Mouse (Mus musculus): ENCODE measurements around the gene Xrcc5. TPM values are rescaled to one million over a fixed set of nuclear protein-coding genes. Genes with fewer than 3 reads are reported as not detected.

Gene Xrcc5
- polyA plus RNA-seq, 1 experiment = 13.3 TPM

- Histone ChIP-seq H3K4me3 (replicated peaks; ENCODE audit: insufficient read depth, low read depth, low read length) (no peak overlapping the region), H3K4me1 (ENCODE audit: control insufficient read depth, insufficient read depth, low read length) (no peaks in the 10 kb centered on the region), H3K27ac (ENCODE audit: insufficient read depth, low read length) (no peak overlapping the region), H3K27me3 (ENCODE audit: control insufficient read depth, insufficient read depth, low read length) (no peaks in the 10 kb centered on the region)
- 91% methylated on average over 7 of the region's 7 CpGs for WGBS
- TF ChIP-seq CTCF (IDR thresholded peaks at IDR 0.05; ENCODE audit: borderline replicate concordance, insufficient read depth, low read depth, low read length) = no peak
- no peak for TF ChIP-seq POLR2A (IDR thresholded peaks at IDR 0.05; ENCODE audit: borderline replicate concordance, insufficient read depth, low read length)
- no peak for DNase-seq
These were observed 9.7 kb downstream of the Xrcc5 start for GRCm38 (mm10) chr1:72316901-72317300.

GRCm38 (mm10) chr1:72320759-72321158 lies 13.5 kb downstream of the Xrcc5 start:
- 92% methylated on average over 5 of the region's 5 CpGs for WGBS
- Histone ChIP-seq H3K4me3 (replicated peaks; ENCODE audit: insufficient read depth, low read depth, low read length) (no peak overlapping the region), H3K27ac (ENCODE audit: insufficient read depth, low read length) (no peak overlapping the region), H3K4me1 (ENCODE audit: control insufficient read depth, insufficient read depth, low read length) (no peaks in the 10 kb centered on the region), H3K27me3 (ENCODE audit: control insufficient read depth, insufficient read depth, low read length) (no peaks in the 10 kb centered on the region)
- TF ChIP-seq CTCF (IDR thresholded peaks at IDR 0.05; ENCODE audit: borderline replicate concordance, insufficient read depth, low read depth, low read length) (no peak), POLR2A (IDR thresholded peaks at IDR 0.05; ENCODE audit: borderline replicate concordance, insufficient read depth, low read length) (no peak)
- DNase-seq = no peak

GRCm38 (mm10) chr1:72323248-72323647 lies 16.0 kb downstream of the Xrcc5 start:
- Histone ChIP-seq H3K27me3 (ENCODE audit: control insufficient read depth, insufficient read depth, low read length) (no peaks in the 10 kb centered on the region), H3K4me3 (replicated peaks; ENCODE audit: insufficient read depth, low read depth, low read length) (no peak overlapping the region), H3K4me1 (ENCODE audit: control insufficient read depth, insufficient read depth, low read length) (no peaks in the 10 kb centered on the region), H3K27ac (ENCODE audit: insufficient read depth, low read length) (no peak overlapping the region)
- TF ChIP-seq POLR2A (IDR thresholded peaks at IDR 0.05; ENCODE audit: borderline replicate concordance, insufficient read depth, low read length) (no peak), CTCF (IDR thresholded peaks at IDR 0.05; ENCODE audit: borderline replicate concordance, insufficient read depth, low read depth, low read length) (no peak)
- WGBS = 96% methylated on average over 4 of the region's 4 CpGs
- DNase-seq = no peak

GRCm38 (mm10) chr1:72326162-72326821 lies 19.1 kb downstream of the Xrcc5 start:
- DNase-seq = no peak
- Histone ChIP-seq H3K27ac (ENCODE audit: insufficient read depth, low read length) (no peak overlapping the region), H3K4me3 (replicated peaks; ENCODE audit: insufficient read depth, low read depth, low read length) (no peak overlapping the region), H3K27me3 (ENCODE audit: control insufficient read depth, insufficient read depth, low read length) (no peaks in the 10 kb centered on the region), H3K4me1 (ENCODE audit: control insufficient read depth, insufficient read depth, low read length) (no peaks in the 10 kb centered on the region)
- 94% methylated on average over 11 of the region's 11 CpGs for WGBS
- no peak for TF ChIP-seq POLR2A (IDR thresholded peaks at IDR 0.05; ENCODE audit: borderline replicate concordance, insufficient read depth, low read length)
- TF ChIP-seq CTCF (IDR thresholded peaks at IDR 0.05; ENCODE audit: borderline replicate concordance, insufficient read depth, low read depth, low read length) = no peak

- Histone ChIP-seq H3K27ac (ENCODE audit: insufficient read depth, low read length) (no peak overlapping the region), H3K27me3 (ENCODE audit: control insufficient read depth, insufficient read depth, low read length) (no peaks in the 10 kb centered on the region), H3K4me3 (replicated peaks; ENCODE audit: insufficient read depth, low read depth, low read length) (no peak overlapping the region), H3K4me1 (ENCODE audit: control insufficient read depth, insufficient read depth, low read length) (no peaks in the 10 kb centered on the region)
- TF ChIP-seq POLR2A (IDR thresholded peaks at IDR 0.05; ENCODE audit: borderline replicate concordance, insufficient read depth, low read length) (no peak), CTCF (IDR thresholded peaks at IDR 0.05; ENCODE audit: borderline replicate concordance, insufficient read depth, low read depth, low read length) (no peak)
- 93% methylated on average over 11 of the region's 11 CpGs for WGBS
- no peak for DNase-seq
These were observed 27.6 kb downstream of the Xrcc5 start for GRCm38 (mm10) chr1:72334807-72335206.

- 97% methylated on average over 8 of the region's 8 CpGs for WGBS
- no peak overlapping the region for H3K27ac ChIP-seq (ENCODE audit: insufficient read depth, low read length)
- no peaks in the 10 kb centered on the region for H3K4me1 ChIP-seq (ENCODE audit: control insufficient read depth, insufficient read depth, low read length)
- no peak for TF ChIP-seq POLR2A (IDR thresholded peaks at IDR 0.05; ENCODE audit: borderline replicate concordance, insufficient read depth, low read length)
- TF ChIP-seq CTCF (IDR thresholded peaks at IDR 0.05; ENCODE audit: borderline replicate concordance, insufficient read depth, low read depth, low read length) = no peak
- H3K27me3 ChIP-seq (ENCODE audit: control insufficient read depth, insufficient read depth, low read length) = no peaks in the 10 kb centered on the region
- no peak for DNase-seq
- no peak overlapping the region for H3K4me3 ChIP-seq (replicated peaks; ENCODE audit: insufficient read depth, low read depth, low read length)
These were observed 29.6 kb downstream of the Xrcc5 start for GRCm38 (mm10) chr1:72336780-72337179.

- no peak overlapping the region for H3K4me3 ChIP-seq (replicated peaks; ENCODE audit: insufficient read depth, low read depth, low read length)
- no peak for DNase-seq
- no peaks in the 10 kb centered on the region for H3K4me1 ChIP-seq (ENCODE audit: control insufficient read depth, insufficient read depth, low read length)
- no peak for TF ChIP-seq CTCF (IDR thresholded peaks at IDR 0.05; ENCODE audit: borderline replicate concordance, insufficient read depth, low read depth, low read length)
- TF ChIP-seq POLR2A (IDR thresholded peaks at IDR 0.05; ENCODE audit: borderline replicate concordance, insufficient read depth, low read length) = no peak
- 92% methylated on average over 5 of the region's 5 CpGs for WGBS
- no peak overlapping the region for H3K27ac ChIP-seq (ENCODE audit: insufficient read depth, low read length)
- no peaks in the 10 kb centered on the region for H3K27me3 ChIP-seq (ENCODE audit: control insufficient read depth, insufficient read depth, low read length)
These were observed 31.1 kb downstream of the Xrcc5 start for GRCm38 (mm10) chr1:72338341-72338740.

- TF ChIP-seq POLR2A (IDR thresholded peaks at IDR 0.05; ENCODE audit: borderline replicate concordance, insufficient read depth, low read length) = no peak
- TF ChIP-seq CTCF (IDR thresholded peaks at IDR 0.05; ENCODE audit: borderline replicate concordance, insufficient read depth, low read depth, low read length) = no peak
- H3K27ac ChIP-seq (ENCODE audit: insufficient read depth, low read length) = no peak overlapping the region
- 90% methylated on average over 6 of the region's 6 CpGs for WGBS
These were observed 40.7 kb downstream of the Xrcc5 start for GRCm38 (mm10) chr1:72347873-72348272.

More at GRCm38 (mm10) chr1:72347873-72348272, 40.7 kb downstream of the Xrcc5 start:
- H3K4me3 ChIP-seq (replicated peaks; ENCODE audit: insufficient read depth, low read depth, low read length) = no peak overlapping the region
- no peak for DNase-seq
- no peaks in the 10 kb centered on the region for H3K27me3 ChIP-seq (ENCODE audit: control insufficient read depth, insufficient read depth, low read length)
- no peaks in the 10 kb centered on the region for H3K4me1 ChIP-seq (ENCODE audit: control insufficient read depth, insufficient read depth, low read length)
